Mouse (Mus musculus) cerebellum, postnatal 4 days (tissue): ENCODE results near the gene Arhgap6.
A peak's percentile ranks its signal among the peaks of the same experiment; 100 is the strongest.

Experiments
- DNase-seq, 2 experiments: peaks; one replicate each; pipeline ENCODE4 v3.0.0; 2022; ENCODE audit warnings: low spot score in 2 of 2, mixed read lengths in 1 of 2

Gene Arhgap6

DNA sequence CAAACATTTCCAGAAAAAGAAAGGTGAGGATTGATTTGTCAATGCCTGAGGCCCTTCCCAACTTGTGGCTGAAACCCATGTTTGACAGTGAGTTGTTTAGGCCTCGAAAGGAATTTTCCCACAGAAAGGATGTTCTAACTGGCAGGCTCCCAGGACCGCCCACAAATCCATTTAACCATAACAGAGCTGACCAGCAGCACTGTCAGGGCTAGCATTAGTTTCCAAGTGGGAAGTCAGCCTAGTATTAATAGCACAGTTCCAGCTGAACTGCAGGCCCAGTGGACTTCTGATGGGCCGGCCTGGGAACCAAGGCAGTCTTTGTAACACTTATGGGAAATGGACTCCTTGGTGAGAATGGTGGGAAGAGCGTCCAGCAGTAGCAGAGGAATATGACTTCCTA, 317.8 kb downstream of the Arhgap6 start:
- peak in 1 of 2 experiments; percentile 1 for DNase-seq

DNA sequence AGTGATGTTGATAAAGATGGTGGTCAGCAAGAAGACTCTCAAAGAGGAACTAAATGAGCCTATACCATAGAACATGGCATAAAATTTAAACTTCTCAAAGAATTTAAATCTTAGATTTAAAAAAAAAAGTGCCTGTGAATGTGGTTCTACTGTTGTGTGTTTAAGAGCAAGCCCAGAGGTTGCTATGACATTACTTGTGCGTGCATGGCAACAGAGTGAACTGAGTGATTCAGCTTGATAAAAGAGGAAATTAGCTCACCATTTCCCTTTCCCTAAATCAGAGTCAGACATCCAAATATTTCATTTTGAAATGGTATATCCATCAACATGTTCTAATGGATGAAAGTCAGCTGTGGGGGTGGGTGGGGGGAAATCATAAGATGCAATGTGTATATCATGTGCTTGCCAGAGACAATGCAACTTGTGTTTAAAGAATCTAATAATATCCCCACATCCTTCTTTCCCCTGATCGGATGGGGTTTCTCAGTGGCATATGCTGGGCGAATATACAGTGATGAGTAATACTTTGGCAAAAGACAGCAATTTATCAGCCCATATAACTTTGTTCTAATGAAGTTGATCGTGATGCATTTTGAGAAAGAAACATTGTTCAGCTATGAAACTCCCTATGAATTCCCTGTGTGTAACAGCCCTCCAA, 328.3 kb downstream of the Arhgap6 start:
- no peak for DNase-seq

DNA sequence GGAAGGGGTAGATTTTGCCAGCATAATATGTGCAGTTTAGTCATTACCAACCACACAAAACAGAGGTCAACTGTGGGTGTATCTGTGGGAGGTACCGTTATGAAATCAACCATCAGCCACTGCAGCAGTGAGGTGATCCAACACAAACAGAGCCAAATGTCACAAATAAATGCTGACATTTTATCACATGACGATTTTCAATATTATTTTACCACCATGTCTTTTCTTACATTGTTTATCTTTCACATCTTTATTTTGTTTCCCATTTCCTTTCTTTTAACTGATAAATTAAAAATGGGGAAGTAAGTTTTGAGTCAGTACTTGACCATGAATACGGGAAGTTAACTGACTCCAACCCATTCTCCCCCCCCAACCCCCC, 328.9 kb downstream of the Arhgap6 start:
- DNase-seq: no peak

DNA sequence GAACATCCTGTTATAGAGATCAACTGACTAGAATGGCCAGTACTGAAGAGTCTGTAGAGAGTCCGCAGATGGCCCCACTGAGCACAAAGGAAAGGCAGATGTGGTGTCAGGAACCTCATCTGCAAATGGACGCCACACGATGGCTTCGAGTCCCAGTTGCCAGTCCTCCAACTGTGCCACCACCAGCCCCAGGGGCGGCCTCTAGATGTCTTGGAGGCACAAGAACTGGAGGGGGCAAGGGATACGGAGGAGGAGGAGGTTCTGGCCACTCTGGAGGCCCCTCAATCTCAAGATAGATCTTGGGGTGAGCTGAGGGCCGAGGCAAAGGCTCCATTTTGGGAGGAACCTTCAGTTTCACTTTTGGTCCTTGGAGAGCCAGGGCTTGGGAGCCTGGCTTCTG, 344.9 kb downstream of the Arhgap6 start:
- no peak for DNase-seq

DNA sequence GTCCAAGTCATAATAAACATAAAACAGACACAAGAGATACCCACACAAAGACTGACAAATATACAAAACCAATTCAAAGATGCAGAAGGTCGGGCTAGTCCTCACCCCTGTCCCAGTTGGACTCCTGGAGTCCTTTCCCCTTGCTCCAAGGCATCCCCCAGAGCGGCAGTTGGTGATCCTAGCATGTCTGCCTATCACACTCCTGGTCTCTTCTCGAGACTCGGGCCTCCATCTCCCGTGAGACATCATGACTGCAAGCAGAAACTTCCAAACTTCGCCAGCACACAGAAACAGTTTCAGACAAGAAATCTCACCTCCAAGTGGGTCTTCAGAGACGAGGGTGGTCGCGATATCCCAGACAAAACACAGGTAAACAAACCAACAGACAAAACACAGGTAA, 345.6 kb downstream of the Arhgap6 start:
- no peak for DNase-seq

DNA sequence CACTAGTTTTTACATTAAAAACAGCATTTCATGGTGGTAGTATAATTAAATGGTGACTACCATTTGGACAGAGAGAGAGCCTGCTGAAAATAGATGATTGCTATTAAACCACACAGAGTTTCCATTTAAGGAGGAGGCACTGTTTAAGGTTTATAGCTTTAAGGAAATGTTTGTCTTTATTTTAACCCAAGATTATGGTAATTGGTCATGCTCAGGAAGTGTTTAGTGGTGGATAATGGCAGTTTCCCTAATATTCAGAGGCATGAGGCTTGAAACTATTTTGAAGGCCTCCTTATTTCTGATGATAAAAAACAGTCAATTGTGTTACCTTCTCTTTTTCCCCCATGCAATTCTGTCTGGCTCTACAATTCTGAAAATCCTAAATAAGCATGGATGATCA, 358.9 kb downstream of the Arhgap6 start:
- no peak for DNase-seq

DNA sequence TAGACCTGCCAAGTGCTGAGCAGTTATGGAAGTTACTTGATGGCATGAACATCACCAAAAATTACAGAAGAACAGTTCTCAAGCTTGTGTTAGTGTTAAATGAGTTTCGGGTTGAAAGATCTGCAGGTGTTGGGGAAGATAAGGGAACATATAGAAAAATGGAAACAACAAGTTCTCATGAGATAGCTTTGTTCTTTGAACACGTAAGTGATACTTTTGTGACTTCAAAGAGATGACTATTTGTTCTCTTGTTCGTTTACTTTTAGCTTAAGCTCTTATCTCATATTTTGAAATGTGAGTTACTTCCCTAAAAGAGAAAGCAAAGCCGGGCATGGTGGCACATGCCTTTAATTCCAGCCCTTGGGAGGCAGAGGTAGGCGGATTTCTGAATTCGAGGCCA, 363.5 kb downstream of the Arhgap6 start:
- DNase-seq: no peak

DNA sequence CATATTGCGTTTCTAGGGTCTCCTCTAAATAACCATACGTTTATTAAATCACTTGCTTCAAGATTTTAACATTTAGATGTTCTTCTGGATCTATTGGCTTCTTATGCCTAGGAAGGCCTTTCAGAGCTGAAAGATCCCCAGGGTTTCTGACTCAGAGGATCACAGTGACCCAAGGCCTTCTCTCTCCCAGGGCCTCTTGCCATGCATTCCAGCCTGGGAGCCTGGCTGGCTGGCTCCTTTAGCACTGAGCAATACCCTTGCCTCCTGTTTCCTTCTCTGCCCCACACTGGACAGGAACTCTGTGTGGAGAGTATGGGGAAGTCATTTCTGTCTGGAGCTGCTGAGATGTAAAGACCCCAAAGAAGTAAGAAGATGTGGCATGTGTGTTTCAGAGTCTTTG, 376.1 kb downstream of the Arhgap6 start:
- DNase-seq: no peak

DNA sequence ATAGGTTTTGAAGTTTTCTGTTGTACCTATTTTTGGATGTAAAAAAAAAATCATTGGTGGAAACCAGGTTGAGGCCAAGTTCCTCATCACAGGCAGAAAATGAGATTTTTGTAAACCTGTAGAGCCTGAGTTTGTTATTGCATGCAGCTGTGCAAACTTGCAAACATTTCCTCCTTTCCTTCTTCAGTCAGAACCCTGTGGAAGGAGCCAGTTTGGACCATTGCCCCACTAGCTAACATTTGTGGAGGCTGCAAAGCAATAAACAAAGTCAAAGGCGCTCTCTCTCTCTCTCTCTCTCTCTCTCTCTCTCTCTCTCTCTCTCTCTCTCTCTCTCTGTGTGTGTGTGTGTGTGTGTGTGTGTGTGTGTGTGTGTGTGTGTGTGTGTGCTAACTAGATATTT, 378.9 kb downstream of the Arhgap6 start:
- DNase-seq: no peak

DNA sequence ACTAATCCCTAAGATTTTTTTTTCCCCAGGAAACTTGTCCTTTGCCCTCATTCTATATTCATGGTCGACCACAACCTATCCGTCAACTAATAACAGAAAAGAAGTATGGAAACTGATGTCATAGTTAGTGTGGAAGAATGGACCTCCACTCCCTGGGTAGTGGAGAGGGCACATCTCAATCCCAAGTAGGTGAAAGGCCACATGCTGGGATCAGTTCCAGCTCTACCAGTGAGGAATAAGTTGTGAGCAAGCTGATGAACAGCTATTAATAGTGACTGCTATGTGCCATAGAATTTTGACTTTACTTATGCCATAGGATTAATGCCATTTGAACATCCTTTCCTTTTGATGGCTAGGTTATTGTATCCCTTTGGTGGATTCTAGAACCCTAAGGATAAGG, 383.7 kb downstream of the Arhgap6 start:
- no peak for DNase-seq

DNA sequence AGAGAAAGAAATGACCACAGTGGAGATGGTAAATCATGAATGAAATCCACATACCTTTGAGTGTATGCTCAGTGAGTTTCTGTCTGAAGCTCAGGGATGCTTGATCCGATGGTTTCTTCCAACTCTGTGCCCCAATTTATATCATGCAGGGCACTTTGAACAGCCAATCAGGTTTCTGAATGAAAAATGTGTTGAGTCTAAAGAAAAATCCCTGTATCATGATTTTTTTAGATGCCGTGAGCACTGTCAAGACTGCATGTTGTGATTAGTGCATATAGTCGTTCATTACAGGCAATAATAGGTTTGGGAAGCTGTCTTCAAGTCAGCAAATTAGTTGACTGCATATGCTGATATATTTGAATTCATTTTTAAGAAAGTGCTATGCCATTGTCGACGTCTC, 392.2 kb downstream of the Arhgap6 start, which contains the start of gene Amelx:
Gene Amelx, minus strand, starts transcription at position 101 of the 400 bp plus-strand sequence.
- DNase-seq: no peak

DNA sequence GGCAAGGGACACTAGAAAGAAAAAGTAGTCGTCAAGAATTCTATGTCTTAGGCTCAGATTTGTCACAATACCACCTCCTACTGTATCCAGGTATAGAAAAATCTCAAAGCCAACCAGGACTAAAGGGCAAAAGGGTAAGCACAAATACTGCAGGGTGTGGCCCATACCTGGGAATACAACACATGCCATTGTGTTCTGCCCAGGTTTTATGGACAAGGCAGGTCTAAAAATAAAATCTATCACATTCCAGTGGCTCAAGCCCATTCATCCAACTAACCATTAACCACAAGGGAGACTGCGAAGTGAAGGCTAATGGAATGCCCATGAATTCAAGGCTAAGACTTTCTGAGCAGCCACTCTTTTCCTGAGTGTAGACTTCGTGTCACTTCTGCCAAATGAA, 415.1 kb downstream of the Arhgap6 start:
- no peak for DNase-seq

DNA sequence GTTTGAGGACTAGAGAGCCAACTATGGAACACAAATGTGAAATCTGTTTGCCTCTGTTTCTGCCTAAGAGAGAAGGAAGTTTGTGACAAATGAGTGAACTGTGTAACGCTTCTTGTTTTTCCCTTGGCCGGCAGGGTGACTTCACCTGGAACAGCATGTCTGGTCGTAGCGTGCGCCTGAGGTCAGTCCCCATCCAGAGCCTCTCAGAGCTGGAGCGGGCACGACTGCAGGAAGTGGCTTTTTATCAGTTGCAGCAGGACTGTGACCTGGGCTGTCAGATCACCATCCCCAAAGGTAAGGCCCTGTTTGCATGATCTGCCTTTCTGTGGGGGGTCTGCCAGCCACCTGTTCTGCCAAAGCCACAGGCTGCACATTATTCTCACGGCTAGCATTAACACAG, 425.2 kb downstream of the Arhgap6 start:
- no peak for DNase-seq

DNA sequence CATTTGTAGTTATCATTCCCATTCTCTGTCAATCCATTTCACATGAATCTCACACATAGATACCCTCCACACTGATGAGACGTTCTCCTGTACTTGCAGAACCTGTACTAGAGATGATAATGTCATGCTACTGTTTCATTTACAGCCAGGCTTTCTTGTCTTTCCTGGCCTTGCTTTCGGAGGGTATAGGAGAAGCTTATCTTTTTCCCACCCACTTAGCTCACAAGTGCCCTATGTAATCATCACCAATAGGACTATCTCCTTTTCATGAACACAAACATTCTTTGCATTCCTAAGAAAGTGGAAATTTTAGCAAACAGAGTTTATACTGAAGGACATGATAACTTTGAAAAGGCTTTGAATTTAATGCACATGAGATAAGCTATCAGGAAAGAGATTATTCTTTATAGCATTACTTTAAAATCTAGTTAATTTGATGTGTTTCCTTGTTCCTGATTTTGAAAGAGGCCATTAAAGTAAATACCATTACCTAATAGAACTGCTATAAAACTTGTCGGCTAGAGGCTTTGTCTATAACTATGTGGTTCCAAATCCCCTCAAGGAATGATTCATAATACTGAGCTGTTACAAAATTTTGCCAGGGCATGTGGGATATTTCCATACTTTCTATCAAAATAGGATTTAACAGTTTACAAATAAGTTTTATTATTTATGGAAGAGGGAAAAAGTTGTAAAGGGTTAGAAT, 427.6 kb downstream of the Arhgap6 start:
- no peak for DNase-seq

DNA sequence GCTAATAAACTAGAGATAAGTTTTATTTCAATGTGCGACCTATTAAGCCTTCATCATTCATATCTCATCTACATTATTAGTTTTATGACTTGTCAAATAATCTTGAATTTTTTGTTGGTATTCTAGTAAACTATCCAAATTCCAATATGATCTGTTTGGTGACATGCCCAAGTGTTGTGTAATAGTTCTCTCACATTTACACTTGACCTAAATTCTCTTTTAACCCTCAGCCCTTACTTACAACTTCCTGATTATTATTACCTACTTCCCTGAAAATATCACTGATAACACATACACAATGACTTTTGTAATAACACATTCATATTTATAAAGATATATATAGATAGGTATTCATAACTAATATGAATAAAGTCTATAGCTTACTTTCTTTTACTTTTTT, 461.0 kb downstream of the Arhgap6 start:
- no peak for DNase-seq

DNA sequence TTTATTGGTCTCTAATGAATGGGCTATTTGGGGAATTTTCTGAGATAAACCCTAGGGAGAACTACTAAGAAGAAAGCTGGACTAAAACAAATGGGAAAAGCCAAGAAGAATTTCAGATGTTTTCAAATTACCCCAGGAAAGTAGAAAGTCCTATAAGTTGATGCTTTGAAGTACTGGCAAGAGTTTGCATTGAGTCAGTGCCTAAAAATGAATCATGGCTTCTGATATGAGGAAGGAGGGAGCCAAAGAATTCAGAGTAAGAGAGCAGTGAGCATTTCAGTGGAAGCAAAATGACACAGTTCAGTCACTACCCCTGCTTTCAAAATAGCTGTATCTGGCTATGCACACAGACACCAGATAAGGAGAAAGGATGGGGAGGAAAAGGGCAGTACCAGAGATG, 461.8 kb downstream of the Arhgap6 start:
- no peak for DNase-seq

DNA sequence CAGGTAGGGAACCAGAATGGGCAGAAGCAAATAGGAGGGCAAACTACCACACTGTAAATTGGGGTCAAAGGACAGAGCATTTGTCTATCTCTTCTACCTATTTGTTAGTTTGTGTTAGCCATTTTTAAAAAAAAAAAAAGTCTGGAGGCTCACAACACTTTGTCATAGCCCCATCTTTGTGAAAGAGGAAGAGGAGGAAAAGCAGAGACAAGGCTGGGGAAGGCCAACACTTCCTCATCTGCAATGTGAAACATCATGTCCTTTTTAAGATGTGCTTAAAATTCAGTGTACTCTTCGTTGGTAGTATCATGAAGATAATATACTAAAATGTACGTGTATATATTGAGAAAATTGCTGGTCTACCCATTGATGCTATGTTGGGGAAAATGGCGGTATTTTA, 466.1 kb downstream of the Arhgap6 start:
- DNase-seq: no peak

DNA sequence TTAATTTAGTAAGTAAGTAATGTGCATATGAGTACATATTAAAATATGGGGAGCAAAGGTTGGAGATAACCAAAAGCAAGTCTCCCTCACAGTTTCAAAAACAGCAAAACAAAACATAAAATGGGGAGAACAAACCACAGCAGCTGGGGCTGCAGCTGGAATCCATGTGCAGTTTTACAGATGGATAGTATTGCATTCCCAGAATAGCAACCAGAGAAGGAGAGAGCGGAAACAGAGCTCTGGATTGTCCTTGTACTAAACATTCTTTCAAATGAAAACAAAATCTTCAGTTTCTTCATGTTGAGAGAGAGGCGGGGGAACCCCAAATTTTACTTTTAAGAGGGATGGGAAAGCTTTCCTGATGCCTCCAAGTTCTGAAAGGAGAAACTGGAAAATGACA, 467.3 kb downstream of the Arhgap6 start:
- DNase-seq: no peak

DNA sequence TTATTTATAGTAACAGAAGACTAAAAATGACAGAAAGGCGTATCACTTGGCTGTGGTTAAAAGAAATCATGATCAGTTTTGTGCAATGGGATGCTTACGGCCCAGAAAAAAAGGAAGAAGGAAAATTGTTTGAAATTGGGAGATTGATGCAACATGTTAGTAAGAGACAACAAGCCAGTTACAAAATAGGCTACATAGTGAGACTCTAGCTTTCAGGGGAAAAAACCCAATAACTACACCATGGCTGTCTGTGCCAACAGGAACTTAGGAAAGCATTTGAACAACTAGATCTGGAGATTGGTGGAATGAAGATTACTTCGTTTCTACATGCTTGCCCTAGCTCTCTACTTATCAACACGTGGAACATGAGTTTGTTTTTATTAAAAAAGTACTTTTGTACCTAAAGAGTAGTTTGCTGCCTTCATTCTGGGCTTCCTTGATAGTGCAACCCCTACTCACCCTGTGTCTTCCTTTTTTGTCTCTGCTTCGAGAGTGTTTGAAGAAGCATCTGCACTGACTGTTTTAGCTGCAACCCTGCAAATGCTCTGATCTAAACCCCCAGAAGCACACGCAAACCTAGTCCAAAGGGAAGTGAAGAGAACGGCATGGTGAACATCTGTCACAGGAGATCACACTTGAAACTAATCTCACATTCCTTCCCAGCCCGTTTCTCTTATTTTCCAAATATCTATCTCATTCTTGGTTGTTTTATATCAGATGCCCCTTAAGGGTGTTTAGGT, 468.7 kb downstream of the Arhgap6 start:
- no peak for DNase-seq

DNA sequence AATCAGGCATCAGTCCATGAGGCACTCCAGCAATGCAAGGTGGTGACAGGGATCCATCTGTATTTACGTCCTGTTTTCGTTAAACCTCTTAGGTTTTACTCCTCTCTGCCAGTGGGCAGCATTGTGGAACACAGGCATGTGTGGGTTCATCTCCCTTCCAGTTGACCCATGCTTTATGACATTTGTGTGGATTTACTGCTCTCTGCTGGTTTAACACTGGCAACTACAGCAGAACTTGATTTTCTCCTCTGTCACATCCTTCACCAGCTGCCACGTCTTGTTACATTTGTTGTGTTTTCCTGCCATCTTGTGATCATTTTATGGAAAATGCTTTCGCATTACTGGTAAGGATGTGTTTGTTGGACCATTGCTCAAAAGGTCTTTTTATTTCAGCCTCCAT, 504.7 kb downstream of the Arhgap6 start:
- DNase-seq: no peak

DNA sequence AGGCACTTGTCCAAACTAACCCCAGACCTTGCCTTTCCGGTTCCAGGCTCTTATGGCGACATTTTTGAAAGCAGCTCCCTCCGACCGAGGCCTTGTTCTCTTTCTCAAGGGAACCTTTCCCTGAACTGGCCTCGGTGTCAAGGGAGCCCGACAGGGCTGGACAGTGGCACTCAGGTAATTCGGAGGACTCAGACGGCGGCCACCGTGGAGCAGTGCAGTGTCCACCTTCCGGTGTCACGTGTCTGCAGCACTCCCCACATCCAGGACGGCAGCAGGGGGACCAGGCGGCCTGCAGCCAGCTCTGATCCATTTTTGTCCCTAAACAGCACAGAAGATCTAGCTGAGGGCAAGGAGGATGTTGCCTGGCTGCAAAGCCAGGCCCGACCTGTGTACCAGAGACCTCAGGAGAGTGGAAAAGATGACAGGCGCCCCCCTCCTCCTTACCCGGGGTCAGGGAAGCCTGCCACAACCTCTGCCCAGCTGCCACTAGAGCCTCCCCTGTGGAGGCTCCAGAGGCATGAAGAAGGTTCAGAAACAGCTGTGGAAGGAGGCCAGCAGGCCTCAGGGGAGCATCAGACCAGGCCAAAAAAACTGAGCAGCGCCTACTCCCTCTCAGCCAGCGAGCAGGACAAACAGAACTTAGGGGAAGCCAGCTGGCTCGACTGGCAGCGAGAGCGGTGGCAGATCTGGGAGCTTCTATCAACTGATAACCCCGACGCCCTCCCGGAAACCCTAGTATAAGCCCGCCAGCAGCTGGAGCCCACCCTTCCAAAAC, 507.6 kb downstream of the Arhgap6 start:
- no peak for DNase-seq

DNA sequence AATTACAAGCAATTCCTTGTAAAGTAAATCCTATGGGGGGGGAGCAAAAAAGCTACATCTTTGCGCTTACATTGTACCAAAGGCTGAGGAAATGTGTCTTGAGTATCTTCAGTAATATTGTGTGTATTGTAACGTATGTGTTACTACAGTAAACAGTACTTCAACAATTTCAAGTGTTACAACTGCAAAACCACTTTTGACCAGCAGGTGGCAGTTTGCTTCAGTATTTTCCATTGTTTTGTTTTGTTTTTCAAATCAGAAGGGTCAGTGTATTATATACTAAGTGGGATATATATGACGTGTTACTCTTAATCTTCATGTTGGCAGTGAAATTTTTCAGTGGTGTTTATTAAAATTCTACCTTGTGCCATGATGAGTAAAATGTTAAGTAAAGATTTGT, 509.0 kb downstream of the Arhgap6 start:
- DNase-seq: peak in 1 of 2 experiments; percentile 37
